Mouse (Mus musculus) neural tube, embryonic 11.5 days (tissue): ENCODE results near the gene Gm10447. TPM values are rescaled to one million over a fixed set of nuclear protein-coding genes. Genes with fewer than 3 reads are reported as not detected.

Experiments used
- ATAC-seq: fragments of 200-750 bp; cut with Nextera tagmentation; 2 replicates; pipeline ENCODE4 v1.8.0; 2017; ENCODE audit warnings: moderate number of reproducible peaks, mild to moderate bottlenecking, moderate TSS enrichment, moderate library complexity; ENCODE audit not compliant: insufficient read depth, low FRiP score, low TSS enrichment
- DNase-seq: peaks from one replicate; pipeline ENCODE4 v3.0.0-alpha.2; 2015; ENCODE audit warnings: low spot score
- H3K27ac ChIP-seq: fragments of 300-500 bp; sonication (generic); 2 replicates; pipeline ENCODE4 v1.5.1; 2014; ENCODE audit warnings: low read depth, mild to moderate bottlenecking, low read length
- H3K27me3 ChIP-seq: fragments of 300-500 bp; sonication (generic); 2 replicates; pipeline ENCODE4 v1.6.1; 2014; ENCODE audit warnings: mild to moderate bottlenecking, low read length, mixed read lengths; ENCODE audit not compliant: control insufficient read depth, insufficient read depth
- H3K36me3 ChIP-seq: fragments of 300-500 bp; sonication (generic); 2 replicates; pipeline ENCODE4 v1.6.1; 2014; ENCODE audit warnings: mild to moderate bottlenecking, low read length, moderate library complexity, mixed read lengths; ENCODE audit not compliant: control insufficient read depth, insufficient read depth
- H3K4me1 ChIP-seq: fragments of 300-500 bp; sonication (generic); 2 replicates; pipeline ENCODE4 v1.6.1; 2014; ENCODE audit warnings: low read length, mixed read lengths; ENCODE audit not compliant: control insufficient read depth, insufficient read depth
- H3K4me2 ChIP-seq: fragments of 300-500 bp; sonication (generic); 2 replicates; pipeline ENCODE4 v1.6.1; 2014; ENCODE audit warnings: low read depth, mild to moderate bottlenecking, moderate library complexity
- H3K4me3 ChIP-seq: fragments of 300-500 bp; sonication (generic); 2 replicates; pipeline ENCODE4 v1.5.1; 2014; ENCODE audit warnings: low read depth, low read length
- H3K9ac ChIP-seq: fragments of 300-500 bp; sonication (generic); 2 replicates; pipeline ENCODE4 v1.6.1; 2014; ENCODE audit warnings: mild to moderate bottlenecking, low read length
- H3K9me3 ChIP-seq: fragments of 300-500 bp; sonication (generic); 2 replicates; pipeline ENCODE4 v1.6.1; 2016; ENCODE audit warnings: low read length; ENCODE audit not compliant: control insufficient read depth
- WGBS: fragments of 180-500 bp; shearing (Covaris S2); extraction: QIAGEN DNeasy Blood & Tissue Kit; methylation state at CpG from one replicate; pipeline ENCODE4 v1.1.7; 2014; 5-methylcytosine and 5-hydroxymethylcytosine counted together
- polyA plus RNA-seq: library from polyadenylated mRNA; unstranded; fragments of >200 nt; fragmentation: Nextera tagmentation; extraction: Ambion mirVana; gene quantifications from 2 replicates; pipeline ENCODE4 v1.2.1, GENCODE M21; 2014

Gene Gm10447
- polyA plus RNA-seq, 1 experiment from 2014 or later, result not detected

- no peak overlapping the region for H3K4me3 ChIP-seq
Observed at GRCm38 (mm10) chr11:53469294-53469967, 12.5 kb upstream of the Gm10447 start.

GRCm38 (mm10) chr11:53466231-53466971 lies 9.5 kb upstream of the Gm10447 start:
- no peak overlapping the region for H3K27ac ChIP-seq
- DNase-seq, result peak; percentile 85
- H3K9me3 ChIP-seq, result no peaks in the 10 kb centered on the region; the same call in 1 of the 2 replicates
- H3K4me1 ChIP-seq, result peaks cover 13% of the 10 kb centered on the region
- H3K36me3 ChIP-seq, result no peaks in the 10 kb centered on the region
- WGBS, result 4% methylated on average over 40 of the region's 40 CpGs
- peak overlapping the region; percentile 26 for H3K4me3 ChIP-seq
- ATAC-seq, result no peak
- H3K27me3 ChIP-seq, result peaks cover 54% of the 10 kb centered on the region
- H3K9ac ChIP-seq, result peak overlapping the region; percentile 47
- peak overlapping the region; percentile 44 for H3K4me2 ChIP-seq

More at GRCm38 (mm10) chr11:53469294-53469967, 12.5 kb upstream of the Gm10447 start:
- no peak for DNase-seq
- 0 out of 2 replicates have a peak, but pooled peaks have one; percentile 10 for ATAC-seq
- no peak overlapping the region for H3K27ac ChIP-seq
- WGBS, result 39% methylated on average over 16 of the region's 16 CpGs
- peaks cover 13% of the 10 kb centered on the region for H3K4me1 ChIP-seq
- H3K27me3 ChIP-seq, result peaks cover 31% of the 10 kb centered on the region
- H3K4me2 ChIP-seq, result peak overlapping the region; percentile 36; the same call in 1 of the 2 replicates
- H3K9ac ChIP-seq, result no peak overlapping the region
- H3K9me3 ChIP-seq, result no peaks in the 10 kb centered on the region; the same call in 1 of the 2 replicates
- no peaks in the 10 kb centered on the region for H3K36me3 ChIP-seq

- Histone ChIP-seq H3K4me3 (peak overlapping the region; percentile 34), H3K4me1 (peaks cover 5% of the 10 kb centered on the region), H3K9ac (0 out of 2 replicates have a peak overlapping the region, but pooled peaks have one; percentile 3), H3K9me3 (no peaks in the 10 kb centered on the region; the same call in 1 of the 2 replicates), H3K27me3 (peaks cover 52% of the 10 kb centered on the region), H3K27ac (no peak overlapping the region), H3K36me3 (no peaks in the 10 kb centered on the region), H3K4me2 (peak overlapping the region; percentile 54)
- DNase-seq, result peak; percentile 53
- 7% methylated on average over 55 of the region's 55 CpGs for WGBS
- no peak for ATAC-seq
Observed at GRCm38 (mm10) chr11:53463551-53464424, 6.9 kb upstream of the Gm10447 start.

- Histone ChIP-seq H3K27me3 (peaks cover 64% of the 10 kb centered on the region), H3K27ac (no peak overlapping the region), H3K4me1 (peaks cover 2% of the 10 kb centered on the region; the same call in 1 of the 2 replicates), H3K9ac (no peak overlapping the region), H3K36me3 (no peaks in the 10 kb centered on the region), H3K9me3 (no peaks in the 10 kb centered on the region; the same call in 1 of the 2 replicates), H3K4me3 (no peak overlapping the region), H3K4me2 (no peak overlapping the region)
- DNase-seq, result no peak
- ATAC-seq, result no peak
- 22% methylated on average over 5 of the region's 5 CpGs for WGBS
Observed at GRCm38 (mm10) chr11:53461727-53462126, 4.8 kb upstream of the Gm10447 start.

- H3K27me3 ChIP-seq, result peaks cover 55% of the 10 kb centered on the region
- no peaks in the 10 kb centered on the region for H3K36me3 ChIP-seq
- H3K9ac ChIP-seq, result no peak overlapping the region
- WGBS, result 86% methylated on average over 3 of the region's 3 CpGs
- H3K4me1 ChIP-seq, result no peaks in the 10 kb centered on the region
- H3K27ac ChIP-seq, result no peak overlapping the region
- no peak overlapping the region for H3K4me3 ChIP-seq
- H3K9me3 ChIP-seq, result no peaks in the 10 kb centered on the region; the same call in 1 of the 2 replicates
- DNase-seq (no peak), ATAC-seq (no peak)
- no peak overlapping the region for H3K4me2 ChIP-seq
Observed at GRCm38 (mm10) chr11:53460192-53460591, 3.3 kb upstream of the Gm10447 start.

GRCm38 (mm10) chr11:53458996-53459395 lies 2.1 kb upstream of the Gm10447 start:
- Histone ChIP-seq H3K9ac (no peak overlapping the region), H3K27ac (no peak overlapping the region), H3K36me3 (no peaks in the 10 kb centered on the region), H3K4me3 (no peak overlapping the region), H3K4me1 (no peaks in the 10 kb centered on the region), H3K9me3 (no peaks in the 10 kb centered on the region), H3K4me2 (no peak overlapping the region), H3K27me3 (peaks cover 45% of the 10 kb centered on the region)
- no peak for DNase-seq
- WGBS, result 71% methylated on average over 3 of the region's 3 CpGs
- ATAC-seq, result no peak

GRCm38 (mm10) chr11:53457372-53457954 lies 553 bp upstream of the Gm10447 start:
- Histone ChIP-seq H3K9ac (peak overlapping the region; percentile 39; the same call in 1 of the 2 replicates), H3K4me1 (no peaks in the 10 kb centered on the region), H3K27ac (no peak overlapping the region), H3K9me3 (no peaks in the 10 kb centered on the region), H3K4me2 (peak overlapping the region; percentile 61), H3K36me3 (no peaks in the 10 kb centered on the region), H3K4me3 (peak overlapping the region; percentile 41), H3K27me3 (peaks cover 30% of the 10 kb centered on the region)
- 6% methylated on average over 29 of the region's 29 CpGs for WGBS
- ATAC-seq (no peak), DNase-seq (no peak)

- Histone ChIP-seq H3K27me3 (peaks cover 14% of the 10 kb centered on the region), H3K9me3 (no peaks in the 10 kb centered on the region), H3K27ac (no peak overlapping the region), H3K4me3 (no peak overlapping the region), H3K4me2 (no peak overlapping the region), H3K4me1 (no peaks in the 10 kb centered on the region), H3K36me3 (no peaks in the 10 kb centered on the region), H3K9ac (no peak overlapping the region)
- ATAC-seq, result no peak
- no peak for DNase-seq
- WGBS, result 77% methylated on average over 5 of the region's 5 CpGs
Observed at GRCm38 (mm10) chr11:53453031-53453430, 3.9 kb downstream of the Gm10447 start.
